Mouse (Mus musculus) R1 (cell line): Measurements from ENCODE around the gene Olfr1330.
"Not testable (repeated sequence)": the region's sequence is repeated elsewhere in the genome, so short reads cannot be mapped to it uniquely, and the experiment has no call there.

Source experiments
- DNase-seq: peaks from one replicate; pipeline ENCODE4 v3.0.0-alpha.2; 2018; ENCODE audit warnings: low read depth, low spot score

Gene Olfr1330

DNA sequence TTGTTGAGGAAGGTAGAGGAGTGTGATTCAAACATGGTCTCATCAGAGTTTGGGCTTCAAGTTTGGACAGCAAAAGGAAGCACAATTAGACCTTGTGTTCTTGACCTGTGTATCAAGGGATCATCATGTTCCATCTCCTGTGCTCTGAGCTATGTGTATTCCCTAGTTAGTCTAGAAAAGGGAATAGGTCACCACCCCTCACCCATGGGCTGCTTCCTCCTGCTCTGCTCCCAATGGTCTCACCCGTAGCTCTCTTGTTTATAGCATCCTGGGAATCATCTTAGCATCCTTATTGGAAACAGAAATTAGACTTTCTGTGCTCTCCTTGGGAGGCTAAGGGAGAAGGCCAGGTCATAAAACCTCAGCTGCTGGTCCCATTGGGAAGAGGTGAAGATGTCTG, at the start of gene Olfr1330:
Gene Olfr1330, plus strand, starts transcription at position 301 of the 400 bp plus-strand sequence.
- DNase-seq, result no peak

DNA sequence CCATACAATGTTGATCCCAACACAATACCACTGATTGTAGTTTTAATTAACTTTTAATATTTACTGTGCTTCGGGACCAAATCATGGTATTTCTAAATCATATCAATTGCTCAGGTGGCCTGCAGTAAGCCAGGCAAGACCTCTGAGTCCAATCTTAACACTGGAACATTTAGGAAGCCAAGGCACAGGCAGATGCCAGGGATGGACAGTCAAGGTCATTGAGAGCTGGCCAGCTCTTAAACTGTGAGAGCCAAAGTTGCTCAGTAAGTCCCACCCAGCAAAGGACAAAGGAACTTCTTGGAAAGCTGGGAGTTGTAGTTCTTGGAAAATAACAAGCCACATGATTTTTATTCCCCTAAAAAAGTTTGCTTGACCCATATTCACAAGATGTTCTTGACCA, 26.6 kb upstream of the Olfr1330 start:
- no peak for DNase-seq

DNA sequence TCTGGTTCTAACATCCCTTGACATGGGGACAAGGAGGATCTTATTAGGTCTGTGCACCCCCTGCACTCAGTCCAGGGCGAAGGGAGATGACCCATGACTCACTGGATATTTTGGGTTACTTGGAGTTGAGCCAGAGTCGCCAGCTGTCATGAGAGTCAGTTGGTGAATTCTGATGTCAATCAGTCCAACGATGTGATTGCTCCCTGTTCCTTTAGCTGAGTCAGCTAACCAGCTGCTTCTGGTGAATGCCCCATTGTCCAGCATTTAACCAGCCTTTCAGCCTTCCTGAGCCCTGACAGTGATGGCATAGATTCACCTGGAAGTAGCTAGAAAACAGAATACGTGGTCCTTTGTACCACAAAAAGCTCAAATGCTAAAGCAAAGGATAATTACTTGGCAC, 25.7 kb upstream of the Olfr1330 start:
- no peak for DNase-seq

DNA sequence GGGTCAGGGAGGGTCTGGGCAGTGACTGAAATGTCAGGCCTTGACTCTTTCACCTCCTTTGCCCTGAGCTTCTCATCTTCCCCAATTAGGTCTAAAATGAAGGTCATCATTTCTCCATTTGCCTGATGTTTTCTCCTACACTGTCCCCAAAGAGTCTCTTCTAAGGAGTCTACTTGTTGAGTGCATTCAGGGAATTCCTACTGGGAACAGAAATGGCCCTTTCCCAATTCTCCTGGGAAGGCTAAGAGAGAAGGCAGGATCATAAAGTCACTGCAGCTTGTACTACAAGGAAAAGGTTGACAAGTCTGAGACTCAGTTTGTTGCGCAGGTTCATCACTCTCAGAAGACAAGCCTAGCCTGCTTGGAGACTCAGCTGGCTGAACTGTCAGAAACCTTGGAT, 24.0 kb upstream of the Olfr1330 start, which contains the start of gene Olfr1331:
Gene Olfr1331, plus strand, starts transcription at position 301 of the 400 bp plus-strand sequence.
- no peak for DNase-seq

DNA sequence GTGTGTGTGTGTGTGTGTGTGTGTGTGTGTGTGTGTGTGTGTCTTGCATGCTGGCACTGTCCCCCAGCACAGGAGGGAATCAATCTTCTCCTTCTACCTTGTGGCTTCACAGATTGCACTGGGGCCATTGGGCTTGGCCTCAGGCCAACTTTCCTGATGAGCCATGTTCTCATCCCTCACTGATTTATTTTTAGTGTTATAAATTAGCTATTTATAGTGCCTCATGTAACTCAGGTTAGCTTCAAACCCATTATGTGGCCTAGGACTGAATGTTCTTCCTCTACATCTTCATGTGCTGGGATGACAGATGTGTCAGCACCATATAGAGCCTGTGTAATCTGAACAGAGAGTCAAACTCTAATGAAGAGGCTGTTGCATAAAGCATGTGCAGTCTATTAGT, 20.8 kb upstream of the Olfr1330 start:
- no peak for DNase-seq

DNA sequence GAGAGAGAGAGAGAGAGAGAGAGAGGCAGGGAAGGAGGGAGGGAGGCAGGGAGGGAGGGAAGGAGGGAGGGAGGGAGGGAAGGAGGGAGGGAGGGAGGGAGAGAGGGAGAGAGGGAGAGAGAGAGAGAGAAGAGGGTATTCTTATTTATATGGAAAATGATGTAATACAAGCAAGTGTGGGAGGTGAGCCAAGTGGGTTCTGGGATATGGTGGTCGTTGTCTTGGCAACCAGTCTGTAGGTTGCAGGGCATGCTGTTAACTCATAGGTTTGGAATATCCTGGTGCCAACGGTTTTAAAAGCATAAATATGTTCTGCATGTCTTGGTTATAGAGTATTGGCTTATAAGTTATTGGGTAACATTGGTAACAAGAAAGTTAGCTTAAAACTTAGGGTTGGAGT, 13.6 kb downstream of the Olfr1330 start:
- DNase-seq, result no peak

DNA sequence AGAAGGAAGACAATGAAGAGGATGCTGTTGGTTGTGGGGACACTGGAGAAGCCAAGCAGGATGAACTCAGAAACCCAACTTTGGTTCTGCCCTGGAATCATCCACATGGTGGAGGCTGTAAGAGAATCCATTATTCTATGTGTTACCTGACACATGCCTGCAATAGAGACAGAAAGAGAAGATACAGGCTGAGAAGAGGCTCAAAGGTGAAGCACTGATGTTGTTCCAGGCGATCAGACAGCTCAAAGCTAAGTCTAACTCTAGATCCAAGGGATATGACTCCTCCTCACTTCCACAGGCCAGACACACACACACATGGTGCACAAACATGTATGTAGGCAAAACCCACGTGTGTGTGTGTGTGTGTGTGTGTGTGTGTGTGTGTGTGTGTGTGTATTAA, 29.0 kb downstream of the Olfr1330 start, which contains the start of gene Olfr1329:
Gene Olfr1329, minus strand, starts transcription at position 101 of the 400 bp plus-strand sequence.
- DNase-seq, result not testable (repeated sequence)

DNA sequence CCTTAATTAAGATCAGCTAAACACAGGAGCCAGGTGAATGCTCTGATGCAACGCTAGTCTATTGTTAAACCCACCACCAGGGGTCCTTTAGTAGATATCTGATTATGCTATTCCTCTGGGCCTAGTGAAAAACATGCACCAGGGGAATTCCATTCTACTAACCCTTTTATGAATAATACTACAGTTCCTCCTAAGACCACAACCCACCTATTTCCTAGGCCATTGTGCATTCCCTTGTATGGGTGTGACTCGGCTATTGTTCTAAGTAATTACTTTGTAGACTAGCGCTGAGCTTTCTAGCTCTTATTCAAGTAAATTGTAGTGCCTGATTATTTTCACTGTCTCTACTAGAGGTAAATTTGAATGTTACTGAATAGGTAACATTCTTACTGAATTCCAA, 42.9 kb downstream of the Olfr1330 start:
- peak; percentile 93 for DNase-seq

DNA sequence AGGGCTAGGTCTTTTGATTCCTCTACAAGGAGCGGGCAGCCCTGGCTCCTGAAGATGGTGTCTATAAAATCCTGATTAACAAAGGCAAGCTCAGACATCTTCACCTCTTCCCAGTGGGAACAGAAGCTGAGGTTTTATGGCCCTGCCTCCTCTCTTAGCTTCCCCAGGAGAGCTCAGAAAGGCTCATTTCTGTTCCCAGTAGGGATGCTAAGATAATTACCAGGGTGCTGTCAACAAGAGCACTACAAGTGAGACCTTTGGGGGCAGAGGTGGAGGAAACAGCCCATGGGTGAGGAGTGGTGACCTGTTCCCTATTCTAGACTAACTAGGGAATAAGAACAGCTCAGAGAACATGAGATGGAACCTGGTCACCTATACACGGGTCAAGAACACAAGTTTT, 50.1 kb downstream of the Olfr1330 start, which contains the start of gene Olfr1328:
Gene Olfr1328, minus strand, starts transcription at position 101 of the 400 bp plus-strand sequence.
- no peak for DNase-seq
